Mouse (Mus musculus) erythroblast, embryonic 14.5 days (primary cell): Measurements from ENCODE around the gene Dagla.

Experiments
- GATA1 ChIP-seq: IDR thresholded peaks from 2 replicates; pipeline ENCODE4 v1.6.1; 2012; ENCODE audit warnings: low read length, inconsistent platforms, mixed read lengths
- TAL1 ChIP-seq: IDR thresholded peaks from 3 replicates; pipeline ENCODE4 v1.6.1; 2012; ENCODE audit warnings: low read length, inconsistent platforms, mixed read lengths

GRCm38 (mm10) chr19:10333545-10334252, 29.0 kb upstream of the Dagla start:
- TF ChIP-seq GATA1 (no peak), TAL1 (no peak)
